Mouse (Mus musculus): ENCODE measurements around the gene Gm2a.

DNA sequence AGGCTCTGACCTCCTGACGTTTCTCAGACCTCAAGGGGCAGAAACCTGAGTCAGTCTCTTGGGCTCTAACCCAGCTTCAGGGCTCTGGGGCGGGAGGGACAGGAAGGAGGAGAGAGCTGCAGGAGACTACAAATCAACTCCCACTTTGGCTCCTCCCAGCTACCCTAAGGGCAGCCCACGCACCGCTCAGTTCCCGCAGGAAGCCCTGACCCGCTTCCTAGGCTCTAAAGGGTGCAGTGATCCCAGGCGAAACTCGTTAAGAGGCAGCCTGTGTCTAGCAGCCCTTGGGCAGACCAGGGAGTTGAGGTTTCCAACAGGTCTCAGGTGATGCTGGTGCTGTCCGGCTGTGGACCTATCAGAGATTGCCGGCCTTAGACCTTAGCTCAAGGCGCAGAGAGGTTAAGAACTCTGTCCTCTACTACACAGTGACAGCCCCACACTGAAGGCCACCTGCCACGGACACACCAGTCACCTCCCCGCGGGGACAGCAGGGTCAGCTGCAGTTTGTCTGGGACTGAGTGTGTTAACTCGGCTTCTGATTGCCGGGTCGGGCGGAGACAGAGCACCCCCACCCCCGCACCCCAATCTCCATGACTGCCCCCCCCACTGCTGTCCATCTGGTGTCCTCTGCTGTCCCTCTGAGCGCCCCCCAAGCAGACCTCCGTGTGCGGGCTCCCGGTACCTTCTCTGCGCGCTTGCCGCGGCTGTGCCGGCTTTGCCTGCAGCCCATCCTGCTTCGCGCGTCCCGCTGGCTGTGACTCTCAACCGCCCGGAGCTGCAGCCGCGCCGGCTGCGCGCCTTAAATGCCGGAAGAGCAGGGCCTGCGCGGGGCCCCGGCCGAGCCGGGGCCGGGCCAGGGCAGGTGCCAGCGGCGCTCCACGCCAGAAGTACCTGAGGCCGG is 20.3 kb upstream of the Gm2a start, which contains the start of gene Ccdc69:
- TF ChIP-seq CTCF (IDR thresholded peaks at IDR 0.05; ENCODE audit: control insufficient read depth, insufficient read depth, insufficient read length) (no peak), FOSL1 (IDR thresholded peaks at IDR 0.05; ENCODE audit: insufficient read depth, low read length, poor library complexity, severe bottlenecking) (no peak), MAX (IDR thresholded peaks at IDR 0.05) (no peak), MYOG (IDR thresholded peaks at IDR 0.05; ENCODE audit: control insufficient read depth, extremely low read depth, insufficient read length) (no peak)

Measured in C2C12 (cell line).